Mouse (Mus musculus) embryonic facial prominence, embryonic 13.5 days (tissue): Measurements from ENCODE around the gene Atp13a1. TPM values are rescaled to one million over a fixed set of nuclear protein-coding genes. Genes with fewer than 3 reads are reported as not detected.

Experiments used
- polyA plus RNA-seq: library from polyadenylated mRNA; unstranded; fragments of >200 nt; fragmentation: Nextera tagmentation; extraction: Ambion mirVana; gene quantifications from 2 replicates; pipeline ENCODE4 v1.2.1, GENCODE M21; 2015

The Atp13a1 gene
- polyA plus RNA-seq, 1 experiment from 2014 or later, result 48.1 TPM

Other genes starting within 250 kb of the Atp13a1 start
- gene Zfp868, start 165.6 kb upstream of the Atp13a1 start, polyA plus RNA-seq, result 27.6 and 30.4 TPM in 2 replicates
- 2.6 and 3.8 TPM in 2 replicates for gene Zfp964, start 136.7 kb upstream of the Atp13a1 start, polyA plus RNA-seq
- gene Zfp869, start 80.4 kb upstream of the Atp13a1 start, polyA plus RNA-seq, result 31.0 and 32.6 TPM in 2 replicates
- gene Zfp963, start 41.2 kb upstream of the Atp13a1 start, polyA plus RNA-seq, result 6.9 and 8.9 TPM in 2 replicates
- not detected in 2 replicates for gene Gm20422, start 16.3 kb upstream of the Atp13a1 start, polyA plus RNA-seq
- gene Zfp866, start within 50 bp of the Atp13a1 start, polyA plus RNA-seq, result 39.4 and 41.6 TPM in 2 replicates
- gene Gmip, start 17.5 kb downstream of the Atp13a1 start, polyA plus RNA-seq, result 10.3 and 11.0 TPM in 2 replicates
- 0.55 and 0.58 TPM in 2 replicates for gene Lpar2, start 31.3 kb downstream of the Atp13a1 start, polyA plus RNA-seq
- 8.7 and 9.7 TPM in 2 replicates for gene Pbx4, start 41.3 kb downstream of the Atp13a1 start, polyA plus RNA-seq
- 0.96 and 1.1 TPM in 2 replicates for gene Cilp2, start 96.5 kb downstream of the Atp13a1 start, polyA plus RNA-seq
- gene Tssk6, start 111.0 kb downstream of the Atp13a1 start, polyA plus RNA-seq, result 4.5 and 4.7 TPM in 2 replicates
- 178 and 184 TPM in 2 replicates for gene Ndufa13, start 111.4 kb downstream of the Atp13a1 start, polyA plus RNA-seq
- gene Yjefn3, start 111.5 kb downstream of the Atp13a1 start, polyA plus RNA-seq, result 3.6 TPM in 2 replicates
- gene Gatad2a, start 205.2 kb downstream of the Atp13a1 start, polyA plus RNA-seq, result 35.5 and 35.6 TPM in 2 replicates